Mouse (Mus musculus) E14TG2a.4 (cell line): ENCODE measurements at regions not wholly inside any gene's neighbourhood (a gene's known extent, or its start where the extent isn't known, plus 50 kb on each side); places are given as distances from the start of the nearest gene placed in this dataset.

ENCODE experiments used
- H3K27me3 ChIP-seq: 2 replicates; pipeline ENCODE4 v1.6.1; 2014; ENCODE audit warnings: low read length, control low read depth; ENCODE audit not compliant: insufficient read depth
- H3K36me3 ChIP-seq: 2 replicates; pipeline ENCODE4 v1.6.1; 2014; ENCODE audit warnings: low read length, control low read depth; ENCODE audit not compliant: insufficient read depth
- H3K4me1 ChIP-seq: replicated peaks from 2 replicates; pipeline ENCODE4 v1.6.1; 2014; ENCODE audit warnings: low read depth, low read length, control low read depth
- H3K4me3 ChIP-seq: replicated peaks from 2 replicates; pipeline ENCODE4 v1.5.1; 2014; ENCODE audit warnings: mild to moderate bottlenecking, low read length
- H3K9me3 ChIP-seq: 2 replicates; pipeline ENCODE4 v1.6.1; 2014; ENCODE audit warnings: low read length, control low read depth
- CTCF ChIP-seq: conservative IDR thresholded peaks from 2 replicates; pipeline ENCODE4 v1.5.1; 2014; ENCODE audit warnings: low read length
- NANOG ChIP-seq: IDR thresholded peaks from 2 replicates; pipeline ENCODE4 v1.6.1; 2014; ENCODE audit warnings: borderline replicate concordance, low read length, mixed read lengths
- POU5F1 ChIP-seq: IDR thresholded peaks from 2 replicates; pipeline ENCODE4 v1.6.1; 2014; ENCODE audit warnings: low read length, borderline replicate concordance

- no peaks in the 10 kb centered on the region for H3K4me1 ChIP-seq
- H3K36me3 ChIP-seq: no peaks in the 10 kb centered on the region
- H3K9me3 ChIP-seq: no peaks in the 10 kb centered on the region
- no peaks in the 10 kb centered on the region for H3K27me3 ChIP-seq
- TF ChIP-seq CTCF (no peak), POU5F1 (no peak), NANOG (no peak)
- no peak overlapping the region for H3K4me3 ChIP-seq
These were observed 739.4 kb downstream of the Tbl1xr1 start for GRCm38 (mm10) chr3:22815842-22816241.

GRCm38 (mm10) chr3:22826485-22826884 lies 750.0 kb downstream of the Tbl1xr1 start:
- H3K36me3 ChIP-seq: no peaks in the 10 kb centered on the region
- no peak overlapping the region for H3K4me3 ChIP-seq
- no peaks in the 10 kb centered on the region for H3K4me1 ChIP-seq
- H3K9me3 ChIP-seq: no peaks in the 10 kb centered on the region
- no peaks in the 10 kb centered on the region for H3K27me3 ChIP-seq
- TF ChIP-seq NANOG (no peak), POU5F1 (no peak), CTCF (no peak)

- Histone ChIP-seq H3K36me3 (no peaks in the 10 kb centered on the region), H3K4me3 (no peak overlapping the region), H3K9me3 (peaks cover 4% of the 10 kb centered on the region), H3K4me1 (no peaks in the 10 kb centered on the region), H3K27me3 (no peaks in the 10 kb centered on the region)
- TF ChIP-seq NANOG: no peak
- no peak for TF ChIP-seq POU5F1
These were observed 762.5 kb downstream of the Tbl1xr1 start for GRCm38 (mm10) chr3:22838986-22839385.

GRCm38 (mm10) chr3:22850474-22850873 lies 774.0 kb downstream of the Tbl1xr1 start:
- TF ChIP-seq CTCF: no peak; the same call in 1 of the 2 replicates
- TF ChIP-seq NANOG: no peak
- no peak for TF ChIP-seq POU5F1
- Histone ChIP-seq H3K36me3 (no peaks in the 10 kb centered on the region), H3K27me3 (no peaks in the 10 kb centered on the region)

GRCm38 (mm10) chr3:22863595-22863994 lies 787.1 kb downstream of the Tbl1xr1 start:
- Histone ChIP-seq H3K27me3 (no peaks in the 10 kb centered on the region), H3K36me3 (no peaks in the 10 kb centered on the region), H3K4me3 (no peak overlapping the region), H3K9me3 (peaks cover 12% of the 10 kb centered on the region; the same call in 1 of the 2 replicates), H3K4me1 (no peaks in the 10 kb centered on the region)
- TF ChIP-seq NANOG: no peak
- no peak for TF ChIP-seq CTCF
- no peak for TF ChIP-seq POU5F1

More at GRCm38 (mm10) chr3:22850474-22850873, 774.0 kb downstream of the Tbl1xr1 start:
- Histone ChIP-seq H3K4me3 (no peak overlapping the region), H3K4me1 (no peaks in the 10 kb centered on the region), H3K9me3 (no peaks in the 10 kb centered on the region)

- H3K27me3 ChIP-seq: no peaks in the 10 kb centered on the region
- H3K9me3 ChIP-seq: no peaks in the 10 kb centered on the region
- no peak for TF ChIP-seq CTCF
- TF ChIP-seq POU5F1: no peak
- TF ChIP-seq NANOG: no peak
- H3K36me3 ChIP-seq: no peaks in the 10 kb centered on the region
- no peak overlapping the region for H3K4me3 ChIP-seq
- no peaks in the 10 kb centered on the region for H3K4me1 ChIP-seq
These were observed 801.4 kb downstream of the Tbl1xr1 start for GRCm38 (mm10) chr3:22877883-22878282.

- no peak for TF ChIP-seq POU5F1
- TF ChIP-seq CTCF: no peak
- TF ChIP-seq NANOG: no peak
- Histone ChIP-seq H3K4me3 (no peak overlapping the region), H3K36me3 (no peaks in the 10 kb centered on the region), H3K27me3 (no peaks in the 10 kb centered on the region), H3K9me3 (no peaks in the 10 kb centered on the region), H3K4me1 (no peaks in the 10 kb centered on the region; the same call in 1 of the 2 replicates)
These were observed 816.3 kb downstream of the Tbl1xr1 start for GRCm38 (mm10) chr3:22892735-22893134.

GRCm38 (mm10) chr3:22897651-22898050 lies 821.2 kb downstream of the Tbl1xr1 start:
- H3K4me1 ChIP-seq: no peaks in the 10 kb centered on the region; the same call in 1 of the 2 replicates
- TF ChIP-seq POU5F1 (no peak), CTCF (no peak), NANOG (no peak)

GRCm38 (mm10) chr3:22900966-22901365 lies 824.5 kb downstream of the Tbl1xr1 start:
- Histone ChIP-seq H3K36me3 (no peaks in the 10 kb centered on the region), H3K9me3 (peaks cover 4% of the 10 kb centered on the region; the same call in 1 of the 2 replicates), H3K4me1 (no peaks in the 10 kb centered on the region; the same call in 1 of the 2 replicates), H3K4me3 (no peak overlapping the region), H3K27me3 (no peaks in the 10 kb centered on the region)
- TF ChIP-seq POU5F1: no peak

More at GRCm38 (mm10) chr3:22897651-22898050, 821.2 kb downstream of the Tbl1xr1 start:
- H3K9me3 ChIP-seq: no peaks in the 10 kb centered on the region
- no peak overlapping the region for H3K4me3 ChIP-seq
- no peaks in the 10 kb centered on the region for H3K27me3 ChIP-seq
- H3K36me3 ChIP-seq: no peaks in the 10 kb centered on the region
